Mouse (Mus musculus) heart, postnatal 14 days (tissue): ENCODE data around the gene Coq8b. TPM values are rescaled to one million over a fixed set of nuclear protein-coding genes. Genes with fewer than 3 reads are reported as not detected.
"Not testable (repeated sequence)": the region's sequence is repeated elsewhere in the genome, so short reads cannot be mapped to it uniquely, and the experiment has no call there.

Source experiments
- DNase-seq, 2 experiments: peaks; one replicate each; pipeline ENCODE4 v3.0.0; 2021 to 2022
- intact Hi-C: fragments of 180-260 bp; cut with DNase I; formaldehyde crosslinking; loops from one replicate; pipeline ENCODE4 v1.15.1; 2025
- total RNA-seq, 2 experiments: library from RNA; stranded (reverse); gene quantifications; 2 replicates each; pipeline ENCODE4 v1.2.3; 2021

Coq8b gene
- total RNA-seq, 2 experiments from 2014 or later = 7.0 to 8.8 TPM

DNA sequence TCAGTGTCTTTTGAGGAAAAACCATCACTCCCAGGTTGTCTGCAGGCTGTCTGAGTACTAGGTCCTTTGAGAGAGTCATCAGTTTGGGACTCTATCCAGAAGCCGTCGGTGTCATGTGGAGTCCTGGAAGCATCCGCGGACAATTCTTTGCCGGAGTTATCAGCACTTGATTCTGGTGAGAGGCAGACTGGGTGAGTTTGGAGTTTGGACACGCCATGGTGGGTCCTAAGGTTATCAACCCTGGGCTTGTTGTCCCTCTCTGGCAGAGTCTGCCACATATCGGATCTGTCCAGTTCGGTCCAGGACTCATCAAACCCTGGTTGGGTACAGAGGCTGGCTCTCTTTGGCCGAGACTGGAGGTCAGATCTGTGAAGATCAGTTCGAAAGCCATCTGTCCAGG is 5.1 kb upstream of the Coq8b start:
- intact Hi-C loops = no loop called here
- peak in 1 of 2 experiments; percentile 17 for DNase-seq

DNA sequence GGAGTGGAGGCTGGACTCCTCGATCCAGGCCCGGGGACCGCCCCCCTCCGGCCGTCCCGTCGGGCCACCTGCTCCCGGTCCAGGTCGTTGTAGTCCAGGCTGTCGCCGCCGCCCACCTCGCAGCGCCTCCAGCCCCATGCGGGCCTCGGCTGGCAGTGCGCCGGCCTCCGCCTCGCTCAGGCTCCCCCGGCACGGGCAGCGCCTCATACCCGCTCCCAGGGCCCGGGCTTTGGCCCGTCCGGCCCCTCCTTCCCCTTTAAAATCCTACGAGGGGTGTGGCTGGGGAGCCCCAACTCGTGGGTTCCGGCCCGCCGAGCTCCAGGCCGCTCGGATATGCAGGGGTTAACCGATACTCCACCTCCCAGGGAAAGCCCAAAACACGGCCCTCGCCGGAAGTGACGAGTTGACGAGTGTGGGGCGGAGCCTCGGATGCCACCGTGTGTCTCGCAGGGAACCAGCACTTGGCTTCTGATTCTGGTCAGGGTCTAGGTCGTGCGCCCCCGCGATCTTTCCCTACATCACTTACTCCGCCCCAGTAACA is 4.5 kb upstream of the Coq8b start, which contains the start of gene Itpkc:
TSS of gene Itpkc (minus strand) at position 381 of the 541 bp plus-strand sequence.
- intact Hi-C loops = no loop called here
- DNase-seq = peak; percentile 88 to 91

DNA sequence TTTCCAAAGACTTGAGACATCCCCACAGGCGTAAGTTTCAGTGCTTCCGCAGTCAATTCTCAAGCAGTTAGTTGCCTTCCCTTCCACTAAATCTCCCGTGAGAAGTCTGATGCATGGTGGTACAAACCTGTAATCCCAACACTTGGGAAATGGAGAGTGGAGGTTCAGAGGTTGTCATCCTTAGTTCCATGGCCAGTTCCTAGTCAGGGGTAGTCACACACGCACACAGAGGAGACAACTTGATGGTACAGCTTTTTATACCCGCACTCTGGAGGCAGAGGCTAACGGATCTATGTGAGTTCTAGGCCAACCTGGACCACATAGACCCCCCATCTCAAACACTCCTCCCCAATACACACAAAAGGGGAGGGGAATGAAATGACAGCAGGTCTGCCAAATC is 4.0 kb upstream of the Coq8b start:
- intact Hi-C loops = no loop called here
- no peak for DNase-seq

DNA sequence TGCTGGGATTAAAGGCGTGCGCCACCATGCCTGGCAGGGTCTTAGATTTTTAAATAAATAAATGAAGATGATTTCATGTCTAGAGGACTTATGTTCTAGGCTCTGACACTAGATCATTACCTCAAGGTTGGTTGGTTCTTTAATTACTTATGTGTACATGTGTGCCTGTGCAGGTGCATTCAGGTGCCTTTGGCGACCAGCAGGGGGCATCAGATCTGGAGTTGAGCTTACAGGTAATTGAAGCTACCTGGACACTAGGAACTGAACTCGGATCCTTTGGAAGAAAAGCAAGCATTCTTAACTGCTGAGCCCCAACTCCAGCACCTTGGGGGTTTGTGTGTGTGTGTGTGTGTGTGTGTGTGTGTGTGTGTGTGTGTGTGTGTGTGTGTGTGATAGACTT is 2.0 kb upstream of the Coq8b start:
- intact Hi-C loops = no loop called here
- no peak for DNase-seq

DNA sequence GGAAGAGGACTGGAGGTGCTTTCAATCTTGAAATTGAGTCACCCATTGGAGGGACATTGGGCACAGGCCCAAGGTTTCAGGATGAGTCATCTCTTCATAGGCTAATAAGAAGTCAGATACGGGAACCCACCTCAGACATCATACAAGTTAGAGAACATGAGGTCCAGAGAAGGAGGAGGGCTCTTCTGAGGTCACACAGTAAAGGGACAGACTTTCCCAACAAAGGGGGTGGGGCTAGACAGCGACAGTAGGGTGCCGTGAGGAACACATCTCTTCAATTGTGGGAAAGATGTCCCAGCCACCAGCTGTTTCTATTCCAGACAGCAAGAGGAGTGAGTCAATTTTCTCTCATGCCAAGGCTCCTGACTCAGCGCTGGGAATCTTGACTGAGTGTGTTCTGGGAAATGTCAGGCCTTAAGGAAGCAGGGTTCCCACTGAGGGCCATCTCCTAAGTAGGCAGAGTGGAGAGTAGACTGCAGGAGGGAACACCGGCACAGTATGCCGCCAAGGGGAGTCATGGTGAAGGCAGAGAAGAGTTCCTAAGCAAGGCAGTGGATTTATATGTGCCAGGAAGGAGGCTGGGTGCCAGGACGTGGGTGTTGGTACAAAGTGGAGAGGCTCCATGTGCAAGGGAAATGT is 1.0 kb upstream of the Coq8b start:
- intact Hi-C loops = loop anchor here (2.0 kb wide), 1 partner anchor 73 kb away; no protein-coding TSS in a partner anchor
- DNase-seq = peak; percentile 49 to 53

DNA sequence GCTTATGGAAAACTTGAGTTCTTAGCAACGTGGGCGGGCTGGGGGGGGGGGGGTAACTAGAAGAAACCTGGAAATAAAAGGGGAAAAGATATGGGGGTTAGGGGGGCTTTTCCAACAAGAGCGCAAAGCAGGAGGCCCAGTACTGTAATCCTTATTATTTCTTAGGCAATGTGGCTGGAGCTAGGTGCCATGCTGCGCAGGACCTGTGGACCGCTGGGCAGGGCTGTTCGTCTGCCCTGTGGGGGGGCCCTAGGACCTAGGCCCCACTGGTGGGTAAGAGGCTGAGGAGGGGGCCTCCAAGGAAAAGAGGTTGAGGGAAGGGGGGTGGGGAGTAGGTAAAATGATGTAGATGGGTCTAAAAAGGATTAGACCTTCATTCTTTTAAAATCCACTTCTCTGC is 477 bp downstream of the Coq8b start:
- no peak for DNase-seq
- intact Hi-C loops = loop anchor here (2.0 kb wide), 1 partner anchor 74 kb away; no protein-coding TSS in a partner anchor

DNA sequence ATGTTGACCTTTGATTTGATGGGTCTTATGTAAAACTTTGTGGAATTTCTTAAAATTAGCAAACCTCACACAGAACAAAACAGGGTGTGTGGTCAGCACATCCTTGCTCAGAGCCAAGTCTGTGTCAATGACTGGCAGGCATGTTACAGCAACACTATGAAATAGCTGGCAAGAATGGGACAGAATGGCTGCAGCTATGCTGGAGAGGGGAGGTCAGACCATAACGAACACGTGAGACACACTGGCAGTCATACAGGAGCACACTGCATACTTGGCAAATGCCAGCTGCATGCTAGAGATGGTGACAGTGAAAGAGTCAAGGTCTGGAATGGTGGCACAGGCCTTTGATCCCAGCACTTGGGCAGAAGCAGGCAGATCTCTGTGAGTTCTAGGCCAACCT is 2.9 kb downstream of the Coq8b start:
- intact Hi-C loops = loop anchor here (2.0 kb wide), 1 partner anchor 23 kb away; the partner anchor contains the start of gene Numbl
- DNase-seq = no peak

DNA sequence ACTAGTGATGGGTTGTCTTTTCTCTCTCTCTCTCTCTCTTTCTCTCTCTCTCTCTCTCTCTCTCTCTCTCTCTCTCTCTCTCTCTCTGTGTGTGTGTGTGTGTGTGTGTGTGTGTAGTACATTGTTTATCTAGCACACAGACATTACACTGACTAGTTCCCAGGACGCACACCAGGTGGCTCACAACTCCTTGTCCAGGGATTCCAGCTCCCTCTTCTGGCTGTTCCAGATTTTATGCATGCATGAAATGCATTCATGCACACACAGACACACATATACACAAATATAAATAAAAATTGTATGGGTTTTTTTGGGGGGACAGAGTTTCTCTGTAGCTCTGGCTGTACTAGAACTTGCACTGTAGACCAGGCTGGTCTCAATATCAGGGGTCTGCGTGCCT is 4.7 kb downstream of the Coq8b start:
- no peak for DNase-seq
- intact Hi-C loops = no loop called here

DNA sequence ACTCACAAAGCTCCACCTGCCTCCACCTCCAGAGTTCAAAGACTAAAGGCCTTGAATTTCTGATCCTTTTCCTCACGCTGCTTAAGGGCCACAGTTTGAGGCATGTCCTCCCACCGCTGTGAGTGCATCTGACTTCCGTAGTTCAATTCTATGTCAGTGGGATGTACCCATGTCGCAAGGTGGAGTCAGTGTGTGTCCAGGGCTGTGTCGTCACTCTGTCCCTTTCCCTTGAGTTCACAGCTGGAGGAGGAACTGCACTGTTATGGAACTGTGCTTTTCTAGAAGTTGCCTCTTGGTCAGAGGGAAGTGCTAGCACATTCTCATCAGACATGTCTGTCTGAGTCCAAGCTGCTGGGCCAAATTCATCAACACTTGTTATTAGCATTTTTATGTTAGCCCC is 5.7 kb downstream of the Coq8b start:
- DNase-seq = no peak
- intact Hi-C loops = no loop called here

DNA sequence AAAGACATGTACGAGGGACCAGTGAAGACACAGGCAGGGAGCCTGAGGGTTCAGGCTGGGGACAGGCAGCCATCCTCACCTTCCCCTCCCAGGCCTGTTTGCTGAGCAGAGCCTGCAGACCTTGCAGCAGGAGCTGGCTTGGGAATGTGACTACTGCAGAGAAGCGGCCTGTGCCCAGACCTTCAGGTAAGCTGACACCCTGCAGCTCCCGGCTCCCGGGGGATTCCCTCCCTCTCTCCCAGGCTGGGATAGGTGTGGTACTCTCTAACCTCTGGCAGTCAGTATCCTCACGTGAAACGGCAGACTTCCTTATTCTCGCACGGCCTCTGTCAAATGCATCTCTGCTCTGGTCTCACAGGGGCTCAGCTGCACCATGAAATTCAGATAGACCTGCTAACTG is 10.4 kb downstream of the Coq8b start:
- intact Hi-C loops = loop anchor here (5.0 kb wide), 1 partner anchor 34 kb away; no protein-coding TSS in a partner anchor

DNA sequence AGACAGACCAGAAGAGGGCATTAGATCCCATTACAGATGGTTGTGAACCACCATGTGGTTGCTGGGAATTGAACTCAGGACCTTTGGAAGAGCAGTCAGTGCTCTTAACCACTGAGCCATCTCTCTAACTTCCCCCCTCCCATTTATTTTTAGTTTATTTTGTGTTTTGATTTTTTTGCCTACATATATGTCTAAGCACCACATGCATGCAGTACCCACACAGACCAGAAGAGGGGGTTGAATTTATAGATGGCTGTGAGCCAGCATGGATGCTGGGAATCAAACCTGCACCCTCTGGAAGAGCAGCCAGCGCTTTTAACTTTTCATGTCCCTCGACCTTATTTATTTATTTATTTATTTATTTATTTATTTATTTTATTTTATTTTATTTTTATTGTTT is 11.3 kb downstream of the Coq8b start:
- not testable (repeated sequence) for DNase-seq
- intact Hi-C loops = loop anchor here (5.0 kb wide), 1 partner anchor 33 kb away; no protein-coding TSS in a partner anchor

More for the DNA sequence above, 10.4 kb downstream of the Coq8b start:
- no peak for DNase-seq

DNA sequence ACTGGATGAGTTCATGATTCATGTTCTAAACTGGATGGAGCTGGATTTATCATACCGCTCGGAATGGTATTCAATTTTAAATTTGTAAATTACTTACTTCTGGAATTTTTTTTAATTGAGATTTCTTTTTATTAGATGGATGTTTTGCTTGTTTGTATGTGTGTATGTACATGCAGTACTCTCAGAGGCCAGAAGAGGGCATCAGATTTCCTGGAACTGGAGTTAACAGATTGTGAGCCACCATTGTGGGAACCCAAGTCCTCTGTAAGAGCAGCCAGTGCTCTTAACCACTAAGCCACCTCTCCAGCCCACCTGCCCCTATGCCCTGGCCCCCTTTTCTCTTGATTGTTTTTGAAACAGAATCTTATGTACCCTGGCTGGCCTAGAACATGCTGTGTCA is 16.3 kb downstream of the Coq8b start:
- intact Hi-C loops = no loop called here
- peak in 1 of 2 experiments; percentile 33 for DNase-seq

DNA sequence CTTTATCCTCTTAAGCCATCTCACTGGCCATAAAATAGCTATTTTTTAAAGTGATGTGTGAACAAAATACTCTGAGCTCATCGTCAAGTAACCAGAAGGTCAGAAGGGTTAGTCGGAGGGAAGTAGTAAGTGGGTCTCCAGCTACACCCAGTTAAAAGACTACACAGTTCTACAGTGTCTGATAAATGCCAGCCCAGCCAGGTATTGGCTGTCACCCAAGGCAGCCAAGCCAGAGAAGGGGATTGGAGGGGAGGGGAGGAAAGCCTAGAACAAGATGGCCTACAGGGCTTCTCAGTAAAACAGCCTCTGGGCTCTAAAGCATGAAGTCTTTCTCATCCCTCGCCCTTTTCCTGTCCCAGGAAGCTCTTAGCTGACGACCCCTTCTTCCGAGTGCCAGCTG is 17.1 kb downstream of the Coq8b start:
- intact Hi-C loops = no loop called here
- DNase-seq = no peak

DNA sequence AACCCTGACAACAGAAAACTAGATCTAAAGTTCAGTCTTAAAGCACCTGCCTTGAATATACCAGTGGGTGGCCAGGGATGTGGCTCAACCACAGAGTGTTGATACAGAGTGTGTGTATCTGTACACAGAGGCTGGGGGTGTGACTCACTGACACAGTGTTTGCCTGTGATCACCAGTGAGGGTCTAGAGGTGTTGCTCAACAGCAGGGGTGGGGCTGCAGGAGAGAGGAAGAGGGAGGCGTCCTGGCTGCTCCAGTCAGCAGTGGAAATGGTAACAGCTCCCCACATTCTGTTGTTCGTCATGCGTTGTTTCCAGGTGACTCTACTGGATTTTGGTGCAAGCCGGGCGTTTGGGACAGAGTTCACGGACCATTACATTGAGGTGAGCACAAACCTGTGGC is 19.1 kb downstream of the Coq8b start:
- intact Hi-C loops = no loop called here
- DNase-seq = no peak

DNA sequence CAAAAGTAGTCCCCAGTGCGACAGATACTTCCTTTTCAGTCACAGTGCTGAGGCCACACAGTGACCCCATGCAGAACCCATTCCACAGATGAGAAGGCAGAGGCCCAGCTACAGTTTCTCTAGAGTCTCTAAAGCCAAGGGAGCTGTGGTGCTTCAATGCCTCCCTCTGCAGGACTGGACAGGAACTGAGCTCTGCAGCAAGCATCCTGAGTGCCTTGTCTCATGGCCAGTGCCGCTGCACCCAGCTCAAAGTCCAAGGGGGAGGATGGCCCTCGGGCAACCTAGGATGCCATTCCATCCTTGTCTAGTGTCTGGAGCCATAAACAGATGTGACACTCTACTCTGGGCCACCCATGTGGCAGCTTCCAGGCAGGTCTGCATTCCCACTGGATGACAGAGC is 22.9 kb downstream of the Coq8b start:
- peak in 1 of 2 experiments; percentile 29 for DNase-seq
- intact Hi-C loops = no loop called here

DNA sequence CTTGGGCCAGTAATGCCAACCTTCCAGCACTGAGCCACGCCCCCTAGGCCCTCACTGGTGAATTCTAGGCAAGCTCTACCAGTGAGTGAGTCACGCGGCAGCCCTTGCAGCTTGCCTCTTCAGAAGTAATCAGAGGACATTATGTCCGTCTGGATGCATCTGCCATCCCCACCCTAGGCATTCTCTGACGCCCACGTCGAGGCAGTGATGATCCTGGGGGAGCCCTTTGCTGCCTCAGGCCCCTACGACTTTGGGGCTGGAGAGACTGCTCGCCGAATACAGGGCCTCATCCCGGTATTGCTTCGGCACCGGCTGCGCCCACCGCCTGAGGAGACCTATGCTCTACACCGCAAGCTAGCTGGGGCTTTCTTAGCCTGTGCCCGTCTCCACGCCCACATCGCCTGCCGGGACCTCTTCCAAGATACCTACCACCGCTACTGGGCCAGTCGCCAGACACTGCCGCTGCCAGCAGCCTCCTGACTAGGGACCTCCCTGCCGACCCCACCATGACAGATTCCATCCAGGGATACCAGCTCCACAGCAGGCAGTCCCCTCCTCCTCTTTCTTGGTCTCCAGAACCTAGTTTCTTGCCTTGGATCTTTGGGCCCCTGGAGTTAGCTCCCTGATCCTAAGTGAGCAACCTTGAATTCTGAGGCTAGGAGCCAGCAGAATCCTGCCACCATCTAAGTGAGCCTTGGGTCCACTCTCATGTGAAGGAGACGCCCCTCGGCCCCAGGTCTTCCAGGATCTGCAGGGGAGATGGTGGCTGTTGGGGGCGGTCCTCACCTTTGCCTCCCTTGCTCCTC is 24.4 kb downstream of the Coq8b start:
- intact Hi-C loops = no loop called here
- DNase-seq = peak; percentile 48 to 61

DNA sequence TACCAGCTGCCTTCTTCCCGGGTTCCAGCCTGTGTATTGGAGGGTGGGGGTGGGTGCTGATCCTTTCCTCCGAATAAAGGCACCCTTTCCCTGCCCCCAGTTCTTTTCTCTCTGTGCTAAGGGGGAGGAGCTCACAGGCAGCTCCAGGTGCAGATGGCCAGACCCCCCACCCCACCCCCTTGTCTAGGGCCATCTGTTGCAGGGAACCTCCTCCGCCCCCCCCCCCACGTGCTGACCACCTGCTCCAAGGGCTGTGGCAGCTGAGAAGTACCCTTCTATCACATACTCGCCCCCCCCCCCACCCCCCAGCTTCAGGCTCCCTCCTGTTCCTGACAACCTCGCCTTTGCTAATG is 25.0 kb downstream of the Coq8b start:
- DNase-seq = no peak
- intact Hi-C loops = loop anchor here (2.0 kb wide), 1 partner anchor 23 kb away; no protein-coding TSS in a partner anchor

DNA sequence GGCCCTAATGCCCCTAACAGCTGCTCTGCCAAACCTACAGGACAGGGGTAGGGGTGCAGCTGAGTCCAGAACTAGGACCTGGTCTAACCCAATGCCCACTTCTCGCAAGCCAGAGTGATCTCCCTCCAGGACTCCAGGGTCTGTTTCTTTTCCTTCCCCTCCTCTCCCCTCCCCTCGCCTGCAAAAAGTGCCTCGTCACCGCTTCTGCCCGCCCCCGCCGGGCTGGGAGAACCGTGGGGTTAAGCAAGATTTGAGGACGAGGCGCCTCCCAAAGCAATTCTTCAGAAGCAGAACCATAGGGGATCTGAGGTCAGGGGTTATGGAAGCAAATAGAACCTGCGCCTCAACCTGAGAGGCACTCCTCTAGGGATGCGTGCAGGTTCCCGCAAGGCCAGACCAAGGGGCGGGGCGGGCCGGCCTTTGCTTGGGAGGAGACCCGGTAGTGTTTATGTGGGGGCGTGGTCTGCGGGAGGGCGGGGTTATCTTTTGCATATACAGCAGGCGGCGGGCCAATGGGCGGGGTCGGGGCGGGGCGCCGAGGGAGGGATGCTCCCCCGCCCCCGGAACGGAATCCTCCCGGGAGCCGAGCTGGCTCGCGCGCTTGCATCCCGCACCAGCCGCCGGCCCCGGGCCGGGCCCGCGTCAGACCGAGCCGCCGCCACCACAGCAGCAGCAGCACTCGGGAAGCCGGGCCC is 25.5 kb downstream of the Coq8b start, which contains the start of gene Numbl:
TSS of gene Numbl (plus strand) at position 229 of the 695 bp plus-strand sequence.
- peak; percentile 92 for DNase-seq
- intact Hi-C loops = loop anchor here (2.0 kb wide), 1 partner anchor 24 kb away; no protein-coding TSS in a partner anchor

DNA sequence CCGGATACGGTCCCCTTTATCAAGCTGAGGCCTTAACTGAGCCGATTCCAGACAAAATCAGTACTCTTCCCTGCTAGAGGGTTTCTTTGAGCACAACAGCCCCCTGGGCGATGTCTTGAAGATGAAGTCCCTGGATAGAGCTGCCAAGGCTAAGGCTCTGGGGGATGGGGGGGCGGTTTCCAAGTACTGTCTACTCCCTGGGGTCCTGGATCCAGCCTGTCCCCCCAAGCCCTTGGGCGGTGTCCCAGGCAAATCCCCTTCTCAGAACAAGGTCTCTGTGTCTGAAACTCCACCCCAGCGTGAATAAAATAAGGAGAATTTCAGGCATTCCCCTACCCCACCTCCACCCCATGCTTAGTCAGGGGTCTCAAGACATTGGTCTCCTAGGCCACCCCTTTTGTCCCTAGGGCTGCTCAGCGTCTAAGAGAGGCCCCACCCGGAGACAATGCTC is 26.5 kb downstream of the Coq8b start:
- peak in 1 of 2 experiments; percentile 29 for DNase-seq

DNA sequence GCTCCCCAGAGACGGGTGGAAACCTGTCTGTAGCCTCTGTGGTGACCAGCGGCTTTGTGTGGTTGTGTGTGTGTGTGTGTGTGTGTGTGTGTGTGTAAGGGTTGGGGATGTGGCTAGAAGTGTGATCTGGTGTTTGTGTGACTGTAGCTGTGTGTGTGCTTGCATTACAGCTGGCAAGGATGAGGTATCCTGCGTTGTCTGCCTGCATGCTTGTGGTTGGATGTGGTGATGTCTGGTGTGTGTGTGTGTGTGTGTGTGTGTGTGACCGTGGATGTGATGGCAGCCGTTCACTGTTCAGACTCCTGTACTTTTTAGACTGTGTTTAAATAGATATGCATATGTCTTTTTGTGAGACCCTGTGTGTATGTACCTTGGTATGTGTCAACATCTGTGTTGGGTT is 26.9 kb downstream of the Coq8b start:
- intact Hi-C loops = loop anchor here (2.0 kb wide), 1 partner anchor 25 kb away; no protein-coding TSS in a partner anchor

More for the DNA sequence above, 26.5 kb downstream of the Coq8b start:
- intact Hi-C loops = loop anchor here (2.0 kb wide), 1 partner anchor 24 kb away; no protein-coding TSS in a partner anchor

More for the DNA sequence above, 26.9 kb downstream of the Coq8b start:
- DNase-seq = no peak
